Mouse (Mus musculus): ENCODE measurements around the gene Pcdh9.

Gene Pcdh9

DNA sequence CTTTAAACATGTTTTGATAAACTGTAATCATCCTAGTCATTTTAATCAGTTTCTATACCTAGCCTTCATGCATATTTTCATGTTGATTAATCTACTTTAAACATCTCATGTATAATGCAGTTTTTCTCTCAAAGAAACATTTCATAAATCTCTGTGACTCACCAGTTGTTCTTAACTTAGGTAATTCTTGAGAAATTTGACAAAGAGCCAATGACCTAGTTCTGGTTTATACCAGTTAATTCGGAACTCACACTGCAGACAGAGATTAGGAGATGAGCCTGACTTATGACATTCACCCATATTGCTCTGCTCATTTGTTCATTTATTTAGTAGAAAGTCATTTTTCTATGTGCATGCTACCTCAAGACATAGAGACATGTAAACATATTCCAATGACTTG is 328.9 kb downstream of the Pcdh9 start:
- DNase-seq (ENCODE audit: low read depth, low spot score) = no peak

DNA sequence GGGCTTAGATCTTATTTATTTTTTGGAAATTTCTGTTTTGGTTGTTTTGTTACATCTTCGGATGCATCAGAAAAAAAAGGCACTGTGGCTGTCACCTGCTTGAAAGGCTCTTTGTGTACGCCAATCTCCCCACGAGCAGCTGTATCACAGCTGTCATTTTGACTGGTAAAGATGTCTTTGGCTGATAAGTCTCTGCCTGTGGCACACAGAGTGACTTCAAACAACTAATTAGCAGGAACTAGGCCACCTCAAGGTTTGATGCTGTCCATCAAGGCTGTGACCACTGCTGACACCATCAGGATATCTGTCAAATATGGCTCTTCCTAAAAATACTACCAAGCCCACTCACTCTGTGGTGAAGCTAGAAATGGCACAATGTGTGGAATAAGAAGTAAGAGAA is 336.7 kb downstream of the Pcdh9 start:
- no peak for DNase-seq (ENCODE audit: low read depth, low spot score)

DNA sequence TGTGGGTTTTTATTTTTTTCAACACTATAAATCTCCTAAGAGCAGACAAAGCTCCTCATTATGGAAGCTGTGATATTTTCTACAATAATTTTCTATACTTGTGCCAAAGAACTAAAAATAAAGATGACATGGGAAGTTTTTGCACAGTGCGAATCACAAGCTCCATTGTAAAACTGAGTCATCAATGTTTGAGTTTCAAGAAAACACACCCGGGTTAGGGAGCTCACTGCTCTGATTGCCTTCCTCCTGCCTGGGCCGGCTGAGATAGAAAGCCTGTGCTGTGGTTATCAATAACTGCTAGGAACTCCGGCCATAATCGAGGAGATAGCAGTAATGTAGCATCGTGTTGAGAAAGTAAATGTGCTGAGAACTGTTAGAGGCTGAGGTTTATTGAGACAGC is 344.9 kb downstream of the Pcdh9 start:
- DNase-seq (ENCODE audit: low read depth, low spot score) = no peak

DNA sequence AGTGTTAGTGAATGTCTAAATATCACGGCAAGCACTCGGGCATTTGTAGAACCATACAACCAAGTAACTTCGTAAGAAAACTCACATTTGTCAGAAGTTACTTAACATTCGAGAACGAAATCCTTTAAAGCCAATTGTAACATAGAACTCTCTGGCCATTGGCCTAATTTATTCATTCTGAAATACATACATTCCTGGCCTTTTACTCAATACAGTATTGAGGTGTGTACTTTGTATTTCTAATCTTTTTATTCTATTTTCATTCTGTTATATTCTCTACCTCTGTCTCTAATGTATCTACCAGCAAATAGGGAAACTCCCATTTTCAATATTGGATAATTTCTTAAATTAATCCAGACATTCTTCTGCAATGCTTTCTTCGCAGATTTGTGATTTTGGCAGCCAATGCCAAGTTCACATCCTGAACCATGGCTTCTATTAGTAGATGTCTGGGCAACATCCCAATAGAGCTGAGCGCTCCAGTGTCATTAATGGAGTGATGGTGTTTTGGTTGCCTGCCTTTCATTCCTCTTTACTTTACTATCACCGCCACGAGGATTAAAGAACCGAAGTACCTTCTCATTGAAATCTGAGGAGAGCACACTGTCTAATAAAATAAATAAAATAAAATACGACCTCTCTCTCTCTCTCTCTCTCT is 346.4 kb downstream of the Pcdh9 start:
- DNase-seq (ENCODE audit: low read depth, low spot score) = no peak

DNA sequence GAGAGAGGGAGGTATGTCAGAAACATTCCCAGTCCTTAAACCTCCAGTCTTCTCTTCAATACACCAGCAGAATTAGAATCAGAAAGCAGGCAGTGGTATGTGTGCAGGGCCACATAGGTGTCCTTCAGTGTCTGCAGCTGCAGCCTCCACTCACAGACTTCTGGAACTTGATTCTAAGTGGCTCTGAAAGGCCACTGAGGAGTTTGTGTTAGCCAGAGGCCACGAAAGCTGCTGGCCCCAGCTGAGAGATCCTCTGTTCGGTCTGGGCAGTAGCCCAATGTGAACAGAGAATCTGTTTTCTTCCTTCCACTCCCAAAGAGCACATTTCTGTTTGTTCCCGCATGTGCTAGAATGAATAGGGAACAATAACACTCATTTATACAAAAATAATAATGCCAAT is 346.9 kb downstream of the Pcdh9 start:
- DNase-seq (ENCODE audit: low read depth, low spot score) = no peak

DNA sequence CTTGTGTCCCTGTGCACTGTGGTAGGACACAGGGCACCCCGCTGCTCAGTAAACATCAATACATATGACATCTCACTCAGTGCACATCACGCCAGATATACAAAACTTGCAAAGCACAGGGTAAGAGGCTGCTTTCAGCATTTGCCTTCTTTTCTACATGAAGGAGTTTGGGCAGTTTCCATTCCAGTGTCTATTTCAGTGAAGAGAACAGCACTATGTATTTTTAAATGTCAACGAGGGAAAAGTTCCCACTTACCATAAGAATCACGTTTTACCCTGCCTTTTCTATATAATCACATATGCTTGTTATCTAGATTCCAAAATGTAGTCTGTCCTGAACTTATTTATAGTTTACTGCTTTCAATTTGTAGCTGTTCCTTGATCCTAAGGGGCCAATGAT is 355.6 kb downstream of the Pcdh9 start:
- no peak for DNase-seq (ENCODE audit: low read depth, low spot score)

DNA sequence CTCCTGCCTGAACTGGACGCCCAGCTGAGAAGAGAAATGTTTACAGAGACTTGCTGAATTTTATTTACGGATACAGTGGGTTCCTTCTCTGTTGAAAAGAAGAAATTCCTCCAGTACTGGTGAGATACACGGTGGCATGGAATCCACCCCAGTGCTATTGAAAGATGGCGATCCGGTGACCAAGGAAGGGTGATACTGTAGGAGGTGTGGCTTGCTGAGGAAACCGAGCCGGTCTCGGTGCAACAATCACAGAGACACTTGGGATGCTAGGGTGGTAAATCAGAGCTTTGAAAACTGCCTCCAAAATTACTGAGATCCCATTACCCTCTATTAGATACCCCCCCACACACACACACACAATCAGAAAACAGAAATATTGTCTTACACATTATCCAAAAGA is 367.0 kb downstream of the Pcdh9 start:
- no peak for DNase-seq (ENCODE audit: low read depth, low spot score)

DNA sequence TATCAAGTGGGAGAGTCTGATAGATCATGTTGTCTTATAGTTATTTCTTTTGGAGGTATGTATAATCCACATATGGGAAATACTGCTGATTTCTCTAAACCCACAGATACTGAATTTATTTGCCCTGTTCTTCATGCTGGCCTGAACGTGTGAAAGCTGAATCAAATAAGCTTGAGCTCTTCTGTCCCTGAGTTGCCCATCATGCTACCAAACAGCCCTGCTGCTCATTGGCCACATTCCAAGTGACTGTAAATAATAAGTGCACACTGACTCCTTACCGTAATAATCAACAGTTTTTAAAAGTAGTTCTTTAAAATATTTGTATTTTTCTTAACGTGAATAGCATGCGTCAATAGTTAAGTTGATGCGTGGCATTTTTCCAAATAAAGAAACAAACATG is 370.3 kb downstream of the Pcdh9 start:
- no peak for DNase-seq (ENCODE audit: low read depth, low spot score)

DNA sequence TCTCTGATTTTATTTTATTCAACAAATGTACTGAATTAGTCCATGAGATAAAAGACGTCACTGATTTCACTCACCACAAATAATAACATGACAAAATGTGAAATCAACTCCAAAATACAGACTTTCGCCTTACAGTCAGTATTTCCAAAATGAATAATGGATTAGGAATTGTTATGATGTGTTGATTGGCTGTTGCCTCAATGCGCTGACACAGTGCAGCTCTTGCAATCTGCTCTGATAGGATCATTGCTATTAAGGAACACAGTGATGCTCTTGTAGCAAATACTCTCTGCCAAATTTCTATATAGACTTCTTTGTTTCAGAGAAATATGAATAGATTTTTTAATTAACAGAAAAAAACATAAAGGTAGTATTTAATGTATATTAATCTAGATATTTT is 373.8 kb downstream of the Pcdh9 start:
- DNase-seq (ENCODE audit: low read depth, low spot score) = no peak

DNA sequence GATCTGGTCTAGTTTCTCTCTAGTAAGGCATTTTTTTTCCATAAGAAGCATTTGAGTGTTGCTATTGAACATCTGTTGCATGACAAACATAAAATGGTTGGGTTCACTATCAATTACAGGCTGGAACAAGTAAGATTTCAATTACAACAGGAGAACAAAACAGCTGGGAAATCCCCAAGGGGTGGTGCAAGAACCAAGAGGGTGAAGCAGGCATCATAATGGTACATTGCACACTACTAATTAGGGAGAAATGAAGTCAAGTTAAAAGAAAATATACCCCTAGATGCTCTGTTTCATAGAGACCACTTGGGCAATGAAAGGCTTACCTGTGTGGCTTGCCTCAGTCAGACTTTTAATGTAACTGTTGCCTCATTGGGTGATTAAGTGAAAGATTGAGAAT is 384.4 kb downstream of the Pcdh9 start:
- no peak for DNase-seq (ENCODE audit: low read depth, low spot score)

DNA sequence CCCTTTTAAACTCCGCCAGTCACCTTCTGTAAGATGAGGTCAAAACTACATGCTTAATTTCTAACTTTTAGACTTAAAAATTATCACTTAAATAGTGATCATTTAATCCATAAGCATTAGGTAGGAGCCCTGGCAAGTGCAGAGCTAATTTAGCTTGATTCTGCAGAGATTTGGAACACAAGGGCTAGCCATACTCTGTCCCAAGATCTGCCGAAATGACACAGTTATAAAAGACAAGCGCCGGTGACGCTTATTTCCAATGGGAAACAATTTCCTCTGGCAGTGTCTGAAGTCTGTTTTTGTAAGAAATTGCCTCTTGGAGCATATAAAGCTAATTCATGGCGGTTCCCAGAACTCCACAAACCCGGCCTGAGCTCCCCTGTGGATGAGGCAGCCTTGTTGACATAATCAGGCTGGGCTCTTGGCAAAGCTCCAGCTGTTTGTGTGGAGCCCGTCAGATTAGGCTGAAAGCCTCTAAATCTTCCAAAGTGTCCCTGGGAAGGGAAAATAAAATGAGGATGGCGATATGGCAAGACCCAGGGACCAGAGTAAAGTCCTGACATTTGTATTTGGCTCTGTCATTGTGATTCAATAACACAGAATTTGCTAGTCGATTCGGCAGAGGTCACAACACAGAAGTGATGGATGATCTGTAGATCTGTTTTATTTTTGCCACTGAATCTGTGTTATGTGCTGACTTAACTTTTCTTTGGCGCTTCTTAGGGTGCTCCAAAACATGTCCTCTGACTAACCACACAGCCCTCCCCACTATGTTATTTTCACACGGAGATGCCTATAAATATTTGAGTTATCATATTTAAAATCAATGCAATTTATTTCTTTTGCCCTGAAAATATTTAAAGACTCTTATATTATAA is 391.4 kb downstream of the Pcdh9 start:
- DNase-seq (ENCODE audit: low read depth, low spot score) = no peak

DNA sequence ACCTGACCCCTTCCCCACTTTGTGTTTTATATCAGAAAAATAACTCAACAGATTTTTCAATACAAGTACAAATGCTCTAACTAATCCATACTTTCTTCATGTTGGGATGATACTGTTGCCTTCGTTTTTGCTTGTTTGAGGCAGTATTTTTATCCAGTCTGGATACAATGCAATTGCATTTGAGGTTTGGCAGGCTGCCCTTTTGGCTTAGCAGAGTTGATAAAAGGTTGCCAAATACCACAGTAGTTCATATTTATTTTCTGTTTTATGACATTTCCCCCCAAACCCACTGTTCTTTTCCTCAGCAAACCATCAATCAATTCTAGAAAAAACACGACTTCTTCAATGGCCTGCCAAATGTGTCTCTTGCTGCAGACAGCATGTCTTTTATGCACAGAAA is 415.5 kb downstream of the Pcdh9 start:
- no peak for DNase-seq (ENCODE audit: low read depth, low spot score)

DNA sequence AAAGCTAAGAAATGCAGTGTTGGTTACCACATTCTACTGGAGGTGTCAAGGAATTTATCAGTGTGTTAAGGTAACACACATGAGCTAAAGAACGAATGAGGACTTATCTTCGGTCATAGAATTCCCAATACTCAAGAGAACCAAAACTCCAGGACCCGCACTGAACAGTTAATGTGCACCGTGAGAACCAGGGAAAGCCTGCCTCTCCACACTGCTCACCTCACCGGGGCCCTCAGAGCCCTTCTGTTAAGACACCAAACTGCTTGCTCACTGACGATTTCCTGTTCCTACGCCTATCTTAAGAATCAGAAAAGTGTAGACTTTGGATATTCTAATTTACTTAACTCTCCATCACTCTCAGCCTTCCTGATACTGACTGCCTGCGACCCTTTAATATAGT is 418.0 kb downstream of the Pcdh9 start:
- no peak for DNase-seq (ENCODE audit: low read depth, low spot score)

DNA sequence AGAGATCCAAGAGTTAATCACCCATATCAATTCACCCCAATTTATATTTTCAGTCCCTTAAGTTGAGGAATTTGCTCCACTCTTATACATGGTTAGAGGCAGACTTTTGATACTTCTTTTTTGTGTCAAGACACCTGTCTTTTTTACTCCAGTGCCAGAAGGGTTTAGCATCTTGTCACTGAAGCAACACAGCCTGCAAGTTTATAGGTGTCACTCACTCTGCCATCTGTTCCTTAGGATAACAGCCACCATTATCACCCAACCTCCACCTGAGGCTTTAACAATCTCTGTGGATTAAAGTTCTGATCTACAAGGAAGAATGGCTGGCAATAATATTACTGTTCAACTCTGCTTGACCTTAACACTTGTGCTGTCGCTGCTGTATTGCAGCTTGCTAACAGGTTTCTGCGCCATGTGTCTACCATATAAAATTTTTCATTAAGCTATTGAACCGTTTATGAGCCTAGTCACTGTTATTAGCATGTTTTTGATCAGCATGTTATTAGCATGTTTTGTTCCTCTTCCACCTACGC is 427.1 kb downstream of the Pcdh9 start:
- no peak for DNase-seq (ENCODE audit: low read depth, low spot score)

DNA sequence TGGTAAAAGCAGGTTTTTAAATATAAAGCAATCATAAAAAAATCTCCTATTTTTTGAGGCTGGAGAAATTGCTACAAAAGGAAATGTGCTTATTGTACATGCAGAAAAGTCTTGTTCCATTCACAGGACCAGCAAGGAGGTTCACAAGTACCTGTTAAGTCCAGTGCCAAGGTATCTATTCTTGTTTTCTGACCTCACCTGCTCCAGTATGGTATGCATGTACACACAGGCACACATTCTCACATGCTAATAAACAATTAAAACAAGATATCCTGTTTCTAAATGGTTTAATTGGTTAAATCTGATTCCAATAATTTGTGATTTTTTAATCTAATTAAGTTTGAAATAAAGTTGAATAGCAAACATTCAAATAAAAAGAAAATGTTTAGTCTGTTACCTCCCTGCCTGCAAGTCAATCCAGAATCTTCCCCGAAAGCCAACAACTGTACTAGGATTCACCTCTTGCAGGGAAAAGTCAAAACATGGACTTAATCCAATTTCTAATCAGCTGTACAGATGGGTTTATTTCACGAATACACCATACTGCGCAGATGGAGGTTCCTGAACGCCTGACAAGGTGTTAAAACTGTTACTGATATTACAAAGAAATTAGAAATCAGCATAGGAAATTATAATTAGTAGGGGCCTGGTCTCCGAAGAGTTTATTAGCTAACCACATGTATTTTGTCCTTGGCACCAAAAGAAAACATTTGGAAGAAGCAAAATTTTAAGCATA is 439.4 kb downstream of the Pcdh9 start:
- DNase-seq (ENCODE audit: low read depth, low spot score) = no peak

DNA sequence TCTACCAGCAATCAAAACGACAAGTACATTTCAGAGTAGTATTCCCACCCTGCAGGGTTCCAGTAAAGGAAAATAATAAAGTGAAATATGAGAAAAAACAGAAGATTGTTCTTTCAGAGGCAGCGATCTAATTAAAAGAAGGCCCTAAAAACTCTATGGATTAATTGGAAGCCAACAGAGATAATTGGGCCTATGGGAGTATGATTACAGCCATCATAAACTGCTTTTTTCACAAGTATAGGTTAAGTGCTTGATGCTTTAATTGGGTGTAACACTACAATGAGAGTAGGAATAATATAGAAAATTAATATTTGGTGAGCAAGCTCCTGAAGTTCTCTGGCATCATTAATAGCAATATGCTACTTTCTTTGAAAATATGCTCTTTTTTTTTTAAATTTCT is 448.6 kb downstream of the Pcdh9 start:
- DNase-seq (ENCODE audit: low read depth, low spot score) = no peak

DNA sequence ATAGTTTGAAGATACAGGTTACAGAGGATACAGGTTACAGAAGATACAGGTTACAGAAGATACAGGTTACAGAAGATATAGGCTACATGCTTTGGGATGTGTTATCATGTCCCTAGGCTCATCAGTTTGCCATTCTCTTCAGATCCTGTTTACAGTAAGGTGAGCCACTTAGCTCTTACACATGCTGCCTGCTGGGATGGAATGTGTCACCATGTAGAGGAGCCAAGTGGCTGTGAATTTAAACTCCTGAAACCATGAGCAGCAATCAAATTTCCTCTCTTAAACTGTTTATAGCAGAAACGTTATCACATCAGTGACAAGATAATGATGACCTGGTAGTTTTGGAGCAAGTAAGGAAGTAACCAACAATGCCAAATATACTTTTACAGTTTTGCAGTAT is 453.3 kb downstream of the Pcdh9 start:
- DNase-seq (ENCODE audit: low read depth, low spot score) = no peak

DNA sequence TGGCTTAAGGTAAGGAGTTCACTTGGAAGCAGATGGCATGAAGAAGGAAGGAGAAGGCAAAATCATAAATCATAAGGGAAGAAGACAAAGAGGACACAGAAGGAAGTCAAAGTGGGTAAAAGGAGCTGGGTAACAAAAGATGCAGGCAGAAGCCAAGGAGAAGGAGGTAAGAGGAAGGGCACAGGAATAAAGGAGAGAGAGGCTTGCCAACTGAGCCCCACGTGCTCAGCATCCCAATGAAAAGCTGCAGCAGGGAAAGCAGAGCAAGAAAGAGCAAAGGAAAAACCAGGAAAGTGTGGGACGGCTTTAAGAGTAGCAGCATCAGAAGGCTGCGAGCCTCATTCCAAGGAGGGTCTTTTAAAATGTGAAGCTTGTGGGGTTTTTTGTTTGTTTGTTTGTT is 473.7 kb downstream of the Pcdh9 start:
- no peak for DNase-seq (ENCODE audit: low read depth, low spot score)

DNA sequence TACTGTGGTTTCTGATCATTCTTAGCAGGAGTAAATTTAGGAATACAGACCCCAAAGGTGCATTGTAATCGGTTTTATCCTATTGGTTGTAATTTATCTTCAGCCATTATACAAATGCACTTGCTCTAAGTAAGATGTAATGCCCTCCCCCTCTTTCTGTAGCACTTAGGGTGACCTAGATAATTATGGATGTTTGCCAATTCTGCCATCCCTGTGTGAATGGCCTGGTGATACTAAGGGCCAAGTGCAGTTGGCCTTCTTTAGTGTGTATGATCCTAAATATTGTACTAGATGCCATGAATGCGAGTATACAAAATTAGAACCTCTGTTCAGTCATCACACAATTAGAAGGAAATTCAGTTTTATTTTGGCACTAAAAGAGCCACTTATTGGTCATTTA is 475.0 kb downstream of the Pcdh9 start:
- no peak for DNase-seq (ENCODE audit: low read depth, low spot score)

DNA sequence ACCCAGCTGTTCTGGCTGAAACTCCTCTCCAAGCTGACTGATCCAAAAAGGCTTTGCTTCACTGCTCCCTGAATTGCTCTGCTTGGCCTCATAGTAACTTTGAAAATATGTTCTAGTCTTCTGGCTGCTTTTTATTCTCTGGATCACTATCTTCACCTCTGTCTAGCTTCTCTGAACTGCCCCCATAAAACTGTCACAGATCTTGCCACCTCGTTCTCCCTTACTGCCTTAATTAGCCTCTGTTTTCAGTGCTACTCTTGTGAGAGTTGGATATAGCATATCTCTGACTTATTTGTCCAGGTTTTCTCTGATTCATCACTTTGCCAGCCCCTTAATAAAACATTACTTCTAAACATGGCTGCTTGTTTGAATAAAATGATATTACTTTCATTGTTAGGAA is 481.2 kb downstream of the Pcdh9 start:
- DNase-seq (ENCODE audit: low read depth, low spot score) = no peak

DNA sequence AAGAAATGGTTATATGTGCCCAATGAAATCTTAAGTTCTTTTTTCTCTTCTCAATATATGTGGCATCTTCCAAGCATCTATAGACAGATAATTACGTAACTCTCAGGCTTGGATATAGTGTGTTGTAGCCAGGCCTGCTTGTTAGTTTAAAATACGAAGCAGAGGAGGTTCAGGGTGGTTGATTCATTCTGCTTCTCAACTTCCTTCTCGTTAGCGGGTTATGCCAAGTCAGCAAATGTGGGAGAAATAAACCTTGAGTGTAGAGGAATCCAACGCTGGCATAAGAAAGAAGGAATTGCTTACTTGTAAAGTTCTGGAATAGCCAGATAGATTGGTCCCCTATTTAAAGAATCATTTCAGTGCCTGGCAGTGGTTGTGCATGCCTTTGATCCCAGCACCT is 482.7 kb downstream of the Pcdh9 start:
- DNase-seq (ENCODE audit: low read depth, low spot score) = no peak

DNA sequence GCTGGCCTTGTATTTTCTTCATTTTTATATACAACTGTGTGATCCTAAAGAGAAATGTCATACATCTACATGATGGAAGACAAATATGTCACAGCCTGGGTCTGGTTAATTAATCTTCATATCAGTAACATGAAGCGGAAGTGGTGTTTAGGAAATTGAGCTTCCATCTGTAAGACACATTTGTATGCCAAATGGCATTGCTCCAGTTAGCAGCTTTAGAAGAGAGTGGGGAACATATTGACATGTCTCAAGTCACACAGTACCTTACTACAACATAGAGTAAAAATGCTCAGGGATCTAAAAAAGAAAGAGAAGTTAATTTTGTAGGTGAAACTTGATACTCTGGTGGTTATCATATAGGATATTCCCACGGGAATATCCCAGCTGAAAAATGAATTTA is 505.4 kb downstream of the Pcdh9 start:
- DNase-seq (ENCODE audit: low read depth, low spot score) = no peak
